Mouse (Mus musculus) adrenal gland, postnatal 25 days (tissue): Measurements from ENCODE around the gene Slc25a48. TPM values are rescaled to one million over a fixed set of nuclear protein-coding genes. Genes with fewer than 3 reads are reported as not detected.
A peak's percentile ranks its signal among the peaks of the same experiment; 100 is the strongest.

Experiments used
- DNase-seq: peaks from one replicate; pipeline ENCODE4 v3.0.0; 2021; ENCODE audit warnings: mixed read lengths
- long read RNA-seq: library from polyadenylated mRNA; stranded (forward); transcript quantifications from one replicate; pipeline ENCODE4 v2.0.0, GENCODE M21; 2021
- total RNA-seq: library from RNA; stranded (reverse); gene quantifications from 2 replicates; pipeline ENCODE4 v1.2.3, GENCODE M21; 2021

The Slc25a48 gene
- 1.7 and 2.0 TPM in 2 replicates for total RNA-seq
- long read RNA-seq, partial matches to known transcripts, result 0 of 9 reads
- long read RNA-seq, other reads (novel, unspliced or antisense), result 8 of 9 reads

DNA sequence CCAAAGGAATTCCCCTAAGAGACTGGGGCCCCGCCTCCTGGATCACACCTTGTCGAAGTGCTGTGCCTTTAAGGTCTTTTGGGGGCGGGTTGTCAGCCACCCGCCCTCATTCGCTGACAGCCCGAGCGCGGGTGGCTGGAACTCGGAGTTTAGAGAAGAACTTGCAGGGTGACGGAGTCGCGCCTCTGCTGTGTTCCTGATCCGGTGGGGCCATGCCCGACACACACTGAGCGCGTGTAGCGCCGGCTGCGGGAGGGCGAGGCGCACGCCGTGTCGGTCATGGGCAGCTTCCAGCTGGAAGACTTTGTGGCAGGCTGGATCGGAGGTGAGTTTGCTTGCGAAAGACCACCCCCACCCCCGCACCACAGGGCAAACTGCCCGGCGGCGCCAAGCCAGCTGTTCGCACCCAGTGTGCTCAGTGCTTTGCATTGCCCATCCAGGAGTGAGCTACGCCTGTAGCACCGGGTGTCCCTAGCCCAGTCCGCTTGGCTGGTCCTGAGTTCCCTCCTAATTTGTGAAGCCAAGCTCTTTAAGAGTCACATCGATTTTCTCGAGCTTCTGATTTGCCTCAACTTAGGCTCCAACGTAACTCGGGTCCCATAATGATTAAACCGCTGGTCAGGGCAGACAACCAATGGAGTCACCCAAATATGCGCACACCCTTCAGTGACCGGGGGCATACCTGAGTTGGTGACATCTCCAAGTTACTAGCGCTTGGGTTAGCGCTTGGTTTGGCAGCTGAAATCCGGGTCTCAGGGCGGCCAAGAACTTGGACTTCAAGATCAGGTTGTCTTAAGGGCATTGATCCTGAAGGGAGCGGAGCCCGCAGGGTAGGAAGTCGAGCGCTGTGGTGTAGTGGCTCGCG, at the start of gene Slc25a48:
Slc25a48 (plus strand) TSS at position 145 of the 865 bp plus-strand sequence.
- DNase-seq, result peak; percentile 56

DNA sequence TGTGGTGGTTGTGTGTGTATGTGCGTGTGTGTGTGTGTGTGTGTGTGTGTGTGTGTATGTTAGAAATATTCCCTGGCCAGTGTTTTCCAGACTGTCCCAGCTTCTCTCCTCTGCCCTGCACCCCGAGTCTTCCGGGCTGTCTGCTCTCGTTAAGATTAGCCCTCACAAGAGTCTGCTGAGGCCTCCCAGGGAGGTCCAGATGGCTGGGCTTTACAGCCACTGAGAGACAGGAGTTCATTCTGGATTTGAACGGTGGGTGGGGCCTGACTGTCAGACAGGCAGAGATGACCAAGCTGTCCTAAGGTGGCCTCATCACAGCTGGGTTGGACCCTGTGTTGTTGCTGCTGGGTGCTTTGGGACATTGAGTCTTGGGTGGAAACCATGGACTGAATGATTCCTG, 40.6 kb upstream of the Slc25a48 start:
- DNase-seq, result no peak

DNA sequence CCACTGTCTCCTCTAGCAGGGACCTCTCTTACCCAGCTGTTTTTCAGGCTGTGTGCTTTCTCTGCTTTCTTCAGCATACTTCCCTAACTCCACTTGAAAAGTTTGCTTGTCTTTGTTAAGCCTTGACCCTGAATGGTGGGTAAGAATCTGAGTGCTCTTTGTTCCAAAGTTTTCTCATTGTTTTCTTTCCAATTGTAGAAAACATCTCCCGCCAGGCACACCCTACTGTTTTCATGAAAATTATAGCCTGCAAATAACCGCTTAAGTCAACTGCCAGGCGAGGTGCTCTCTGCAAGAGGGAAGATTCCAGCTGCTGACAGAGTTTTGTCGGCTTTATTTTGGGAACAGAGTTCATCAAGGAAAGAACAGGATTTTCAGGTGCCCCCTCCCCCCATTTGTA, 37.0 kb upstream of the Slc25a48 start:
- no peak for DNase-seq

DNA sequence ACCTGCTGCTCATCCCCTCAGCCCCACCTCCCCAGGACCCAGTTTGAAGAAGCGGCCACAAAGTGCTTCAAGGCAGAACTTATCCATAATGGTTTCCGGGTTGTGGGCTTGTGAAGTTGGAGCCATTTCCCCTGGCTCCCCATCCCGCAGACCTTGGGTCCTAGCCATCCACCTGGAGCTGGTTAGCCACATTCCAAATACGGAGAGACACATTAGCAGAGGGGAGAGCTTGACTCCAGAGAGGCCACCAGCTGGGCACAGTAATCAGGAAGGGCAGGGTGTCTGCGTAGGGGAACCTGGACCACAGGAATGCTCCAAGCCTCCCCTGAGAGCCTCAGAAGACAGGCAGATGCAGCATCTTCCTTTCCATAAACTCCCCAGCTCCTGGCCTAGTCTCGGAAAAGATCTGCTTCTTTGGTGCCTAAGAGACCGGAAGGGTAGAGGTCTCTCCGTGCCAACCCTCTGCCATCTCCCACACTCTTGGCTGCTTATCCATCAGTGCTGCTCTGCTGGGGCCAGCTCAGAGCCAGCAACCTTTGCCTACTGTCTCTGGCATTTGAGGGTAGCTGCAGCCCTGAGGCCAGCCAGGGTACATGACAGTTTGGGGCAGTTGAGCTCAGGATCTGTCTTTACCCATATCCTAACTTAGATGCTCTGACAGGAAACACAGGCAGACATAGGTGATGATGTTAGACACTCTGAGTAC, 34.6 kb upstream of the Slc25a48 start:
- no peak for DNase-seq

DNA sequence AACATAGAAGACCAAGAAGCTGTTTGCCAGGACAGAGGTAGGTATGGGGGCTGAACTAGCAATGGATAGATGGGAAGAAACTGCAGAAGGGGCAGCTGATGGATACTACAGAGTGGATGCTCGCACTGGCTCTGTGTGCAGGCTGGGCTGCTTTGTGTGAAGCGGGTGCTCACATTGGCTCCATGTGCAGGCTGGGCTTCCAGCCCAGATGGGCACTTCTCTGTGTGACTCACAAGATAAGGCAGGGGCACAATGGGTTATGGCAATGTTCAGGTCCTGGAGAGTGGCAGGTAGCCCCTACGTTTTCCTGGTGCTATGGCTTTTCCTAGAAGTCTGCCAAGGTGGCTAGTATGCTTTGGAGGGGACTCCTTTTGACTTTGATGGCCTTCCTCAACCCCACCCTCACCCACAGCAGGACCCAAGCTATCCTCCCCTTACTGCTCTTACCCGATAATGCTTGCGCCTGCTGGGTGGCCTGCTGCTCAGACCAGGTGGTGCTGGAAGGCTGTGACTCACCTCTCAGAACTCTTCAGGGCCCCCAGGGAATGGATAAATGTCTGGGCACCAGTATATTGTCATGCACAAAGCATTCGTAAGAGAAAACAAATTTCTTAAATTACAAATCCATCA, 33.5 kb upstream of the Slc25a48 start:
- no peak for DNase-seq

DNA sequence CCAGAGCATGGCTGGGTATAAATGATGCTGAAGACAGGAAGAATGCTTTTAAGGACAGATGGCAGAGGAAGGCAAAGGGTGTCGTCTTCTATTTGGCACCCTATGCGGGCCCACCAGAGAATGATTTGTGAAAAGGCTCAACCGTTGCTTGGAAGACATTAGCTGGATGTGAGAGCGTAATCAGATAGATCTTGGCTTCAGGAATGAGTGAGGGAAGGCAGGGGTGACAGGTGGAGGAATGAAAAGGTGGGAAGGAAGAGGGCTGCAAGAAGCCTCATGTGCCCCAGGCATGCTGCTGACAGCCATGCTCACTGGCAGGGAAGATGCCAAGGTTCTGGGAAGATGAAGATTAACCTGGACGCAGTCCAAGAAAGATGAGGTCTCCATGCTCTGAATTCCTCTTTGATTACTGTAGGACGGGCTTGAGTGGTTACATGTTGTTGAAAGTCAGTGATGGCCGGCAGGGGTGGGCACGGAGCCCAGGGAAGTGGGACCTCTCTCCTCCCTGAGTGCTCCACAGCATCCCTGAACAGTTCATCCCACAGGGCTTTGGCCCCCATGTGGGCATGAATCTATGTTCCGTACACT, 25.8 kb upstream of the Slc25a48 start:
- no peak for DNase-seq

DNA sequence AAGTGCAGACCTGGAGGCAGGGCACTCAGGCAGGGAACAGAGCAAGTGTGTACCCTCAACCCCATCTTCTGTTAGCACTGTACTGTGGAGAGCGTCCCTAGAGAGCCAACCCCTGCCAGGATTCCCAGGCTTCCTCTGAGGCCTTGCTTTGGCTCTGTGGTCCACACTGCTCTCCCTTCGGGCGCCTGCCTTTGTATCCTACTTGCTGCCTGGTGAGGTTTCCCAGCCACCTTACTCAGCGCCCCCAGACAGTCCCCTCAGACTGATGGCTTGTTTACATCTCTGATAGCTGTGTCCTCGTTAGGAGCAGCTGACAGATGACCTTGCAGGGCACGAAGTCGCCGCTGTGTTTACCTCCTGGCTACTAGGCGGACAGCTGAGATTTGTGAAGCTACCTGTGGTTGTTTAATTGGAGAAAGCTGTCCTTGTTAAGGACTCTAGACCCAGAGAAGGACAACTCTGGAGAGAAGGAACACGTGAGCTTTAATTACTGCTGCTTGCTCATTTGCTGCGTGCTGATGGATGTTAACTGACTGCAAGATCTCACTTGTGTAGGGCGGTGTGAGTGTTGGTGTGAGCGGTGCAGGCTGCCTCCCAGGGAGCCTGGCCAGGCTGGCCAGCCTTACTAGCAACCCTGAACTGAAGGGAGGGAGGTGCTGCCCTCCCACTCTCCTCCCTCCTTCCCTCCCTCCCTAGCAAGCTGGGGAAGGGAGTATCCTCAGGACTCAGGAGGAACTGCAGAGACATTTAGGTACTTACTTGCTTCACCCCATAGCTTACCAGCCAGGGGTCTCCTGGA, 19.3 kb upstream of the Slc25a48 start:
- DNase-seq, result no peak

DNA sequence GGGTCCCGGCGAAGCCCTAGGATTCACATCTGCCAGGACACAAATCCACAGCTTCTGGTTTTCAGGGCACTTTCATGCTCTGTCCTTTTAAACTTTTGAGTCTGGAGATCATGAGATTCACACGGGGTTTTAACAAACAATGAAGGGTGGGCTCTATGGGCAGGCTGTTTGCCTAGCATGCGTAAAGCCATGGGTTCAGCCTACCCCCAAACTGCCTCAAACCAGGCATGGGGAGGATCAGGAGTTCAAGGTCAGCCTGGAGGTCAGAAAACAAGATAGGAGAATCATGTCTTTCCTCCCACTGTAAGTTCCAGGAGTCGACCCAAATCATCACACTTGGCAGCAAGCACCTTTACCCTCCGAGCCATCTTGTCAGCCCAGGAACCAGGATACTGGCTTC, 18.6 kb upstream of the Slc25a48 start:
- DNase-seq, result no peak

DNA sequence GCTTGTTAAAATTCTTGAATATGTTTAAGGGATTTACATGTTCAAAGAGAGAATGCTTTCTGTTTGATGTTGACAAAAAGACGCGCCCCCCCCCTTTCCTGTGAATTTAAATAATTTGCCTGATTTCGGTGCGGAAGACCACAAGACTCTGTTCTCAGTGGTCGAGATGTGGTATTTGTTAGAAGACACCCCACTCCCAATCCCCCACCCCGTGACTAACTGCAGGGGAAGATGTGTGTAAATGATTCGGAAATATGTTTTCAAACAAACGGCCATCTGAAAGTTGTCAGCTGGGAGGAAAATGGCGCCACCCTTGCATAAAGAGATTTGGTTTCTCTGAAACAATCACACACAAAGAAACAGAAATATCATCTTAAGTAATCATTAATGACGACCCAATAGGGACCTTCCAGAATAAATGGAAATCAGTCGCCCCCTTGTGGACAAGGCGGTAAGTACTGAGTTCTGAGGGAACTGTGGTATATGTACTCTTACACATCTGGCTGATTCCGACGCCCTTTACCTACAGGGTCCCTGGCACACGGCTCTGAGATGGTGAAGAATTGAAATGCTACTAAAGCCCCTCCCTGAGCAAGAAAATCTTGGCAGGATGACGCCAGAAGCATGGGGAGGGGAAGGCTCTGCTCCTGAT, 16.0 kb upstream of the Slc25a48 start:
- peak; percentile 67 for DNase-seq

DNA sequence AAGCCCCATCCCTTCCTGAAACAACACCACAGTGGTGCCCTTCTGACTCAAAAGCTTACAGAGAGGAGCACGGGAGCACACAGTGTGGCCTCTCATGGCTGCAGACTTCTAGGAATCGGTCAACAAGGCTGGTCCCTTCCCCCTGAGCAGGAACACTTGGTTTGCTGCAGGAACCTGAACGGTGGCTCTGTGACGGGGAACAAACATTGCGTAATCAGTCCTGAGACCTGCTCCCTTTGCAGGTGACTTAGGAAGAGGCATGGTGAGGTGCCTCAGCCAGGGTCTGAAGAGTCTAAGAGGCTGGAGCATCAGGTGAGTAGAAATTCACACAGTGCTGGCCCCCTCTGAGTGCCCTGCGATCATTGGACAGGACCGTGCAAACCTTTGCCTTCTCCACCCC, 12.2 kb upstream of the Slc25a48 start:
- no peak for DNase-seq

DNA sequence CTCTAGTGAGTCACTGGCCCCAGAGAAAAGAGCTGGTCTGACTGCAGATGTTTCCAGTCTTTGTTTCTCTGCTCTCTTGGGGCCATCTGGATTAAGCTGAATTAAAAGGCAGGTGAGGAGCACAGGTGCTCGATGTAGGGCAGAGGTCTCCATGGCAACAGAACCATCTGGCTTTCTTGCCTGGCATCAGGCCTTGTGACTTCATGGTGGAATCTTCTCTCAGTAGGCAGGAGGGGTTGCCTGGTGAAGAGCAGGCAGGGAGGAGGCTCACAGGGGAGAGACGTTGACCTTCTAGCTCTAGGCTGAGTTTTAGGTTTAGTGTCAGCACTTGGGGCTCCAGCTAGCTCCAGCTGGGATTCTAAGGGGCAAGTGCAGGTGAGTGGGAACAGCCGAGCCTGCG, 11.8 kb upstream of the Slc25a48 start, which contains the start of gene Gm3045:
Gm3045 (plus strand) TSS at position 230 of the 400 bp plus-strand sequence.
- no peak for DNase-seq

DNA sequence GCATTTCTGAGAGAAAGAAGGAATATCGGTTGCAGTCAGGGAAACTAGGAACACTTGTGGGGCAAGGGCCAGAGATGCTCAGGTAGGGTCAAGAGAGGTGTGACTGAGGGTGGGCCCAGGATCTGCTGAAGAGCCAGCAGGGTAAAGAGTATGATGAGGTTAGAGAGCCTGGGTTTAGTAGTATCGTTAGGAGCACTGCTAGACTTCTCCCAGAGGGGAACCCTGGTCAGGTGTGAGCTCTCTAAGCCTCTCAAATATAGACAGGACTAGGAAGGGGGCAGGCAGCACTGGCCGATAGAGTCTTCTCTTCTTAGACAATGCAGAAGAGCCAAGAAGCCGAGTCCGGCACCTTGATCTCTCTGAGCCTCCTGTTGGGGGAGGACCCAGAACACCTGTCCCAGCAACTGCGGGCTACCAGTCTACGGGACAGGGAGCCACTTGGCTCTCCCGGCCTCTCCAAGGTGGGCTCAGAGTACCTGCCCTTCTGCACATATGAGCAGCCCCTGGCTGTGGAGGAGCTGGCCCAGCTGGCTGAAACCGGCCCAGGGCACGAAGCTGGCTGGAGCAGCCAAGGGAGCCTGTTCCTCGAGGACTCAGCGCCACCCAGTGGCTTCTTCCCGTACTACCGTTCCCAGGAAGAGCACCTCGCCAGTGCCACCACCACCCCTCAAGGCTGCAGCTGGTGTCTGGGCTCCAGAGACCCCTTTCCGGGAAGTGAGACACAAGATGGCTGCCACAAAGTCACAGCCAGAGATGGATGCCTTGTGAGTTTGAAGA, 9.2 kb upstream of the Slc25a48 start:
- DNase-seq, result peak; percentile 74

DNA sequence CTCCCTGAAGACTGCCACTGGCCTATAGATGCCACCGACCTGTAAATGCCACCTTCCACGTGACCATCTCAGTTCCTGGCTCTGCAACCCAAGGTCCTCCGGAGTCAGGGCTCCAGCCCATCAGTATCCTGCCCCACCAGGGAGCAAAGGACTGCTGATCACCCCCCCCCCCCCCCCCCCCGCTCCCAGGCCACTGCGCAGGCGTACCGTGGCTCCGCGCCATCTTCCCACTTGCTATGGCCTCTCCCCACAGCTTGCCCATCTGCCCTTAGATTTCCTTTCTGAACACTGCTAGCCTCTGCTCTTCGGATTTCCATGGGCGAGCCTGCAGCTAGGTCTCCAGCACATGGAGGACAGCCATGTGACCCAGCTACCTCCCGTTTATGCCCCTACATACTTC, 5.7 kb upstream of the Slc25a48 start:
- DNase-seq, result no peak

DNA sequence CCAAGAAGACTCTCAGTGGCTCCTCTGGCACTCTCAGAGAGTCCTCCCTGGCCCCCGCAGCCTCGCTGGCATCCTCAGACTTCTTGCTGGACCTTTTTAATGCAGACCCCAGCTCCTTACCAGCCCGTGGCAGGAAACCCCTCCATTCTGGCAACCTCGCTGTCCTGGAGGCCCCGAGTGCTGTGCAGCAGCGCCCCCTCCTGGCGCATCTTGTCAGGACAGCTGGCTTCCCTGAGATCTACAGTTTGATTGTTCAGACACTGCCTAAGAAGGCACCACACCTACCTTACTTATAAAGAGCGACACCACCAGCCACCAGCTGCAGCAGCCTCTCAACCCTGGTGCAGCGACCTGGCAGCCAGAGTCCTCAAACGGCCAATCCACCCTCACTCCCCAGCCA, 4.7 kb upstream of the Slc25a48 start:
- peak; percentile 59 for DNase-seq

DNA sequence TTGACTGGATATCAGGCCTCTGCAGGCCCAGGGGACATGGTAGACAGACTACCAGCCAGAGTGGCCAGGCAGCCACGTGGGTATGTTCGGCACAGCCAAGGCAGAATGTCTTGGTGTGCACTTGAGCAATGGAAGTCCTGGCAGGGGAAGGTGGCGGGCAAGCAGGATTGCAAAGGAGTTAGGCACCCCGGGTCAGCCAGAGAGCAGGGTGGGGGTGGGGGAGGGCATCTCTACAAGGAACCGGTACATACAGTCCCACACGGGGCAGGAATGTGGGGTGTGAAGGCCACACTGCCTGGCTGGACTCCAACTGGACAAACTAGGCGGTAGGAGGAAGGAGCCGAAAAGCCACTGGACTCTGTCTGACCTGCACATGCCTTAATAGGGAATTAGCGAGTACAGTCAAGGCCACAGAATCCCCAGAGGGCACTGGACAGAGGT, 3.8 kb upstream of the Slc25a48 start:
- DNase-seq, result peak; percentile 44

DNA sequence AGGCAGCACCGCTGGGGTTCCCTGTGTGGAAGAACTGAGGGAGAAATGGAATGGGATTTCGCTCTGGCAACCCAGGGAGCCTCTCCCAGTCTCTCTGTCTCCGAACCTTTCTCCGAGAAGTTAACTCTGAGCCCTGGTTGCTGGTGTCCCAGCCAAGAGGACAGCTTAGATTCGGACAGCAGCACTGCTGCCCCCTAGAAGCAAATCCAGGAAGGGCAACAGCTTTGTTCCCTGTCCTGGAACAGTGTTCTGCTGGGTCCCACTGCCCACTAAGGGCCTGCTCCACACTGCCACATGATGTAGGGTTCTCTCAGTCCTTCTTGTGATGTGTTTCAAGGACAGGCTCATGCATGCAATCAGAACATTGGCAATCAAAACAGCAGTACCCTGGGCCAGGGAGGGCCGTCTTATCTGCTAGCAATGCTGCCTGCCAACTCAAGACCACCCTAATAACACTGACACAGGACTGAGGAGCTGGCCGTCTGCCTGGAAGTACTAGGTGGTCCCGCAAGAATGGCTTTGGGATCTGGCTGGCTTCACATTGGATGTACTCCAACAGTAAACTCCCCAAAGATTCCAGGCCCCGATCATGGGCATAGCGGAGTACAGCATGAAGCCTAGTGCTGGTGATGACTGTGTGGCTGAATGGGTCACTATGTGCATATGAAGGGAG, 2.4 kb upstream of the Slc25a48 start:
- no peak for DNase-seq

DNA sequence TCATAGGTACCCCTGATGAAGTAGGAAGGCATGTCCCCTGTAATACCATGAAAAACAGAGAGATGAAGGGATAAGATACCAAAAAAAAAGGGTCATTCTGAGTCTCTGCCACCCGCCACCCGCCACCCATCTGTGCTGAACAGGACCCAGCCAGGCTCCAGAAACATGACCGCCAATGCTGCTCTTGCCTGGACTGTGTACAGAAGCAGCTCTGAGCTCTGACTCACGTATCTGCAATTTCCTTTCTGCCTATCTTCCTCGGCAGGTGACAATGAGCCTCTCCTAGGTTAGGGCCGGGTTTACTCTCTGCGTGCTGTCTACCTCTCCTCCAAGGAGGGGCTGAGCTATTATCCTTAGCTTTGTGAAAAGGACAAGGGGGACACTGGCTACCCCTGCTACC, 5.3 kb downstream of the Slc25a48 start:
- no peak for DNase-seq

DNA sequence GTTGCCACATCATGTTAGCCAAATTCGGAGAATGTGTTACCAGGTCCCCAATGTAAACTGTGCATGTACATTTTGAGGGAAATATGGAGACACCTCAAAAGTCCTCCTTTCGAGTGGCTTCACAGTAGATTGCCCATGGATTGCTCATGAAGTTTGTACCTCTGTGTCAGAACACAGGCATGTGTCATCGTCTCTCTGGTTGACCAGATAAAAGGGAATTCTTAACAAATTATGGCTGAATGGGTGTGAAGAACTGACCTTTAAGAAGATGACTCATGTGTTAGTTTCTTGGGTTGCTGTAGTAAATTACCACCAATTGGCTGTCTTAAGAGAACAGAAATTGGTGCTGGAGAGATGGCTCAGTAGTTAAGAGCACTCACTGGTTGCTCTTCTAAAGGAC, 6.0 kb downstream of the Slc25a48 start:
- DNase-seq, result no peak

DNA sequence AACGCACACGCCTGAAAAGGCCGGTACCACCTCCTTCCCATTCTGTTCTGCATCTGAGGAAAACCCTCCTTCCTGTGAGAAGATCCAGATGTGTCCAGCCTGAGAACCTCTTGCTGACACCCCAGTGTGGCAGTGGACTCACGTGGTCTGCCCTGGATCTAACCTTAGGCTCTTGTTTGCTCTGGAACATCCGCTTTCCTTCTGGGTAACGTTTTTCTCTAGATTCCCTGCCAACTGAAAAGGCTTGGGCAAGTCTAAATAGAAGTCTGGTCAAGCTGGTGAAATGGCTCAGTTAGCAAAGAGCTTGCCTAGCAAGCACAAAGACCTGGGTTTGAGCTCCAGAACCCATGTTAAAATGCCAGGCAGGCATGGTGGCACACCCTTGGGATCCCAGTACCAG, 6.8 kb downstream of the Slc25a48 start:
- DNase-seq, result no peak
